Mouse (Mus musculus) myocyte (in vitro differentiated cells): Measurements from ENCODE around the gene Cd209g. TPM values are rescaled to one million over a fixed set of nuclear protein-coding genes. Genes with fewer than 3 reads are reported as not detected.

Experiments
- H3K27me3 ChIP-seq: one replicate; pipeline ENCODE4 v1.6.1; 2011; ENCODE audit not compliant: control insufficient read depth, insufficient read depth, insufficient read length
- H3K36me3 ChIP-seq: one replicate; pipeline ENCODE4 v1.6.1; 2011; ENCODE audit not compliant: control insufficient read depth, insufficient read depth
- H3K4me2 ChIP-seq: one replicate; pipeline ENCODE4 v1.6.1; 2011; ENCODE audit warnings: low read depth, control low read depth
- H3K4me3 ChIP-seq: one replicate; pipeline ENCODE4 v1.5.1; 2011; ENCODE audit warnings: mild to moderate bottlenecking, control low read depth, moderate library complexity
- H3K79me2 ChIP-seq: one replicate; pipeline ENCODE4 v1.6.1; 2011; ENCODE audit not compliant: control insufficient read depth, insufficient read depth
- H3ac ChIP-seq: one replicate; pipeline ENCODE4 v1.6.1; 2011; ENCODE audit not compliant: control insufficient read depth, insufficient read length
- CEBPB ChIP-seq: IDR thresholded peaks from 2 replicates; pipeline ENCODE4 v1.6.1; 2011; ENCODE audit warnings: mild to moderate bottlenecking, moderate library complexity; ENCODE audit not compliant: poor library complexity, insufficient read depth, severe bottlenecking
- E2F4 ChIP-seq: IDR thresholded peaks from one replicate; pipeline ENCODE4 v1.6.1; 2011; ENCODE audit warnings: mild to moderate bottlenecking, control low read depth, moderate library complexity; ENCODE audit not compliant: insufficient read depth
- MAX ChIP-seq: IDR thresholded peaks from one replicate; pipeline ENCODE4 v1.6.1; 2011; ENCODE audit warnings: low read depth, mild to moderate bottlenecking, control low read depth
- MYOD1 ChIP-seq, 3 experiments: IDR thresholded peaks; one replicate each; pipeline ENCODE4 v1.6.1; 2011; ENCODE audit warnings: control low read depth in 2 of 3, low read depth in 2 of 3, mild to moderate bottlenecking in 2 of 3, moderate library complexity in 1 of 3; ENCODE audit not compliant: insufficient read length in 2 of 3, control insufficient read depth in 1 of 3
- MYOG ChIP-seq, 3 experiments: IDR thresholded peaks; one replicate each; pipeline ENCODE4 v1.6.1; 2011; ENCODE audit warnings: control low read depth in 2 of 3, low read depth in 2 of 3, mild to moderate bottlenecking in 2 of 3; ENCODE audit not compliant: insufficient read length in 2 of 3, control insufficient read depth in 1 of 3, insufficient read depth in 1 of 3
- POLR2A ChIP-seq: IDR thresholded peaks from one replicate; pipeline ENCODE4 v1.6.1; 2011; ENCODE audit warnings: low read depth, mild to moderate bottlenecking, control low read depth, moderate library complexity; ENCODE audit not compliant: insufficient read length
- POLR2AphosphoS2 ChIP-seq: IDR thresholded peaks from one replicate; pipeline ENCODE4 v1.6.1; 2011; ENCODE audit warnings: low read depth, control low read depth; ENCODE audit not compliant: insufficient read length
- REST ChIP-seq: IDR thresholded peaks from one replicate; pipeline ENCODE4 v1.6.1; 2011; ENCODE audit warnings: mild to moderate bottlenecking, control low read depth, moderate library complexity; ENCODE audit not compliant: insufficient read depth, insufficient read length
- SRF ChIP-seq: IDR thresholded peaks from one replicate; pipeline ENCODE4 v1.6.1; 2011; ENCODE audit warnings: low read depth; ENCODE audit not compliant: control insufficient read depth, insufficient read length
- TCF12 ChIP-seq: IDR thresholded peaks from one replicate; pipeline ENCODE4 v1.6.1; 2011; ENCODE audit warnings: mild to moderate bottlenecking, control low read depth; ENCODE audit not compliant: poor library complexity, insufficient read depth, severe bottlenecking
- TCF3 ChIP-seq: IDR thresholded peaks from one replicate; pipeline ENCODE4 v1.6.1; 2011; ENCODE audit warnings: low read depth, control low read depth; ENCODE audit not compliant: insufficient read length
- USF1 ChIP-seq: IDR thresholded peaks from one replicate; pipeline ENCODE4 v1.6.1; 2011; ENCODE audit warnings: low read depth, mild to moderate bottlenecking, control low read depth, moderate library complexity
- polyA plus RNA-seq: library from polyadenylated mRNA; unstranded; fragments of >200 nt; fragmentation: generic; extraction: Trizol; gene quantifications from one replicate; pipeline ENCODE4 v1.2.1, GENCODE M21; 2012; ENCODE audit warnings: missing spikeins

The Cd209g gene
- polyA plus RNA-seq, 1 experiment = not detected

DNA sequence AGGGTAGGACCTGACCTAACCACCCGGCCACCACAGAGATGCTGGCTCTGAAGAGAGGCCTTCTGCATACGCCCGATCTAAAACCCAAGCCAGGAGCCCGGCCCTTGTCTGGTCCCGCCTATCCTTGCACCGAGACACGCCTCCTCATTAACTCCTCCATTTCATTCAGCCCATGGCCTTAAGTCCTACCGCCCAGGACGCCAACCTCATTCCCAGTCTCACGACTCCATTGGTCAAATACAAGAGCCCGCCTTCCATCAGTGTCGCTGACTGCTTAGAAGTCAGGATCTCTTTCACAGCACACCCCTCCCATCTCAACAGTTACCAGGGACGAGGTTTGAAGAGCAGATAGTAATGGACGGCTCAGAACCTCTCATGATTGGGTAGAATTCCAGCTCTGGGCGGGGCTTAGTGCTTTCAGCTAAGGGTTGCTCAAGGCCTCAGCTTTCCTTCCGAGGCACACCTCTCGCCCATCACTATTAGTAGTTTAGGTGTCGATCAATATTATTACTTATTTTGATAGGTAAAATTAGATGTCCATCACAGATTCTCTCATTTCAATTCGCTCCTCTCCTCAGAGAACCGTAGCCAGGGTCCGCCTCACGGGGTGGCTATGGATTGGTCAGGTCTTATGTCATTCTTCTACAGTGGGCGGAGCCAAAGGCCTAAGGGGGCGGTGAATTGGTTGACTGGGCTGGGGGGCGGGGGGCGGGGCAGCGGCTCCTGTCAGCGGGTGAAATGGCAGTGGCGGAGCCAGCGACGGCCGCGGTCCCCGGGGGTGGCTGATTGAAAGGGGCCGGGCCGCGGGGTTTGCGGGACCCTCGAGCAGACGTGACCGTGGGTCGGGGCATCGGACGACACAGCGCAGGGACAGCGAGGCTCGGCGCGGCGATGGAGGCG is 32.2 kb downstream of the Cd209g start, which contains the start of gene Evi5l:
Gene Evi5l (plus strand): TSS at position 716 of the 900 bp plus-strand sequence.
- TF ChIP-seq CEBPB (peak; percentile 52; the same call in 1 of the 2 replicates), SRF (no peak), TCF3 (no peak), POLR2AphosphoS2 (peak; percentile 57), POLR2A (peak; percentile 61)
- Histone ChIP-seq H3K79me2 (no peaks in the 10 kb centered on the region), H3K4me2 (peak within 1 kb of the TSS; percentile 85), H3ac (peak within 1 kb of the TSS; percentile 33), H3K27me3 (no peaks in the 10 kb centered on the region), H3K36me3 (no peaks in the 10 kb centered on the region), H3K4me3 (peak within 1 kb of the TSS; percentile 39)

DNA sequence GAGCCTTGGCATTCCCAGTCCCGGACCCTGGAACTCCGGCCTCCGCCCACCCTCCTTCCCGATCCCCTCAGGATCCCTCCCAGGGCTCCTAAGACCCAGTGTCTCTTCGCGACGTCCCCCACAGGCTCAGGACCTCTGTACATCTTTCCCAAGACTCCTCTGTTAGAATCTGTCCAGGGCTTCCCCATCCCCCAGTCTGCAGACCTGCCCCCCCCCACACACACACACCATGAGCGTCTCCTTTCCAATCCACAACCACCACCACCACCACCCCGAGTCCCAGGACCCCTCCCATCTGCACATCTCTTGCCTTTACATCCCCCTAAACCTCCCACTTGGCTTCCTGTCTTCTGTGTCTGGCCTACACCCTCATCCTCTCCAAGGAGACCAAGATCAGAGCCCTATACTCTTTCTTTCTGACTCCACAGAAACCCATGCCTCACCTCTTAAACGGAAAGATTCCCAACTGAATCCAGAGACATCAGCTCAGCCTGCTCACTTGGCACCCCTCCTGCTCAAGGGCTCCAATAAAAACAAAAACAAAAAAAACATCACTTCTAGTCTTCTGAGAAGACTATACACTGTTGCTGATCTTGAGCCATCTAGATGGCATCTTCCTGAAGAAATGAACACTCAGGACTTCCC is 33.1 kb downstream of the Cd209g start:
- H3ac ChIP-seq = peak overlapping the region; percentile 33
- H3K4me2 ChIP-seq = peak overlapping the region; percentile 71
- no peaks in the 10 kb centered on the region for H3K79me2 ChIP-seq
- TF ChIP-seq CEBPB (no peak), MYOG (IDR thresholded peaks at IDR 0.05; ENCODE audit: control insufficient read depth in 1 of 3, insufficient read depth in 1 of 3, insufficient read length in 2 of 3, low read depth in 2 of 3) (no peak), MAX (no peak), SRF (no peak), TCF3 (no peak), REST (no peak), POLR2AphosphoS2 (no peak), MYOD1 (IDR thresholded peaks at IDR 0.05; ENCODE audit: control insufficient read depth in 1 of 3, insufficient read length in 2 of 3, low read depth in 2 of 3) (no peak), POLR2A (no peak)
- H3K27me3 ChIP-seq = no peaks in the 10 kb centered on the region
- peak overlapping the region; percentile 39 for H3K4me3 ChIP-seq
- no peaks in the 10 kb centered on the region for H3K36me3 ChIP-seq

DNA sequence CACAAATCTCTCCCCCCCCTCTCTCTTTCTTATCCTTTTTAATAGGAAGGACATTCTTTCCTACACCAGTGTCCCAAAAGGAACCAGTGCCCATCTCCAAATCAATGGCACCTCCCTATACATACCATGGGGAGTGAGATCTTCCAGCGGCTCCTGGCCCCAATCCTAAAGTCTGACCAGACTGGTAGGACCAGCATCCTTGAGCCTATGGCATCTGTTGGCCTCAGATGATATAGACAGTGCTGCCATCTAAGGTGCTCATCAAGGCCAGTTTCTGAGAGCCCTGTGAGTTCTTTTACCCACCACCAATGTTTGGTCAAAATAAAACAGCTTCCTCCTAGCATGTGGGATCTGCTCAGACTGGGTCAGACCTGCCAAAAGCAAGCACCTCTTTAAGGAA is 34.0 kb downstream of the Cd209g start:
- no peaks in the 10 kb centered on the region for H3K36me3 ChIP-seq
- H3K27me3 ChIP-seq = no peaks in the 10 kb centered on the region
- H3K4me2 ChIP-seq = no peak overlapping the region
- H3ac ChIP-seq = no peak overlapping the region
- TF ChIP-seq MYOD1 (IDR thresholded peaks at IDR 0.05; ENCODE audit: control insufficient read depth in 1 of 3, insufficient read length in 2 of 3, low read depth in 2 of 3) (no peak), POLR2A (no peak), REST (no peak), TCF12 (no peak), USF1 (no peak), E2F4 (no peak), MAX (no peak), SRF (no peak), MYOG (IDR thresholded peaks at IDR 0.05; ENCODE audit: control insufficient read depth in 1 of 3, insufficient read depth in 1 of 3, insufficient read length in 2 of 3, low read depth in 2 of 3) (no peak), CEBPB (no peak), POLR2AphosphoS2 (no peak), TCF3 (no peak)
- no peaks in the 10 kb centered on the region for H3K79me2 ChIP-seq
- peak overlapping the region; percentile 39 for H3K4me3 ChIP-seq

DNA sequence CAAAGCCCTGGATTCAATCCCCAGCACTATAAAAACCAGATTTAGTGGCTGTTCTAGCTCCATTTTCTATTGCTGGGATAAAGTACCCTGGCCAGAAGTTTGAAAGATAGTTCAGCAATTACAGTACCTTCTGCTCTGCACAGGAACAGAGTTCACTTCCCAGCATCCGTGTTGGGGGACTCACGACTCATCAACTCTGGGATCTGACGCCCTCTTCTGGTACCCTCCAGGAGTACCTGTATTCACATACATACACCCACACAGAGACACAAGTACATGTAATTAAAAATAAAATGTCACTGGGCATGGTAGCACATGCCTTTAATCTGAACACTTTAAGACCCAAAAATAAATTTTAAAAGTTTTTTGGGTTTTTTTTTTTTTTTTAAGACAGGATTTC is 38.6 kb downstream of the Cd209g start:
- no peaks in the 10 kb centered on the region for H3K27me3 ChIP-seq
- no peak overlapping the region for H3ac ChIP-seq
- H3K79me2 ChIP-seq = no peaks in the 10 kb centered on the region
- H3K4me2 ChIP-seq = no peak overlapping the region
- peaks cover 2% of the 10 kb centered on the region for H3K36me3 ChIP-seq
- no peak for TF ChIP-seq MYOG (IDR thresholded peaks at IDR 0.05; ENCODE audit: control insufficient read depth in 1 of 3, insufficient read depth in 1 of 3, insufficient read length in 2 of 3, low read depth in 2 of 3)
- no peak for TF ChIP-seq REST
- TF ChIP-seq CEBPB = no peak
- no peak for TF ChIP-seq SRF
- no peak for TF ChIP-seq MYOD1 (IDR thresholded peaks at IDR 0.05; ENCODE audit: control insufficient read depth in 1 of 3, insufficient read length in 2 of 3, low read depth in 2 of 3)
- no peak for TF ChIP-seq USF1
- TF ChIP-seq TCF12 = no peak
- no peak for TF ChIP-seq MAX
- TF ChIP-seq TCF3 = no peak
- no peak for TF ChIP-seq POLR2AphosphoS2
- no peak for TF ChIP-seq E2F4
- no peak for TF ChIP-seq POLR2A
- H3K4me3 ChIP-seq = no peak overlapping the region

DNA sequence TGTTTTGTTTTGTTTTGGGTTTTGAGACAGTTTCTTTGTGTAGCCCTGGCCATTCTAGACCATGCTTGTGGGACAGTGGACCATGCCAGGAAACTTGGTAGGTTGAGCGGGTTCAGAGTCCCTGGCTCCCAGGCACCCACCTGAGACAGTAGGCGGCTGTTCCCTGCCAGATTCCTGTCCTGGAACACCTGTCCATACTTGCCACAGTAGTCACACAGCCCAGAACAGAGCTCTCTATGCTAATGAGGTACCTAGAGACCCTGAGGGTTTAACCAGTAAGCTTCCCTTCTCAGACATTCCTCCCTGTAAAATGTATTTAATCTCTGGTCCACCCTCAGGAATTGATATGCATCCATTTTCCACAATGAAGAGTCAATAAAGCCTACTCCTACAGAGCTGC is 40.1 kb downstream of the Cd209g start:
- peaks cover 4% of the 10 kb centered on the region for H3K36me3 ChIP-seq
- TF ChIP-seq CEBPB (no peak), MYOD1 (IDR thresholded peaks at IDR 0.05; ENCODE audit: control insufficient read depth in 1 of 3, insufficient read length in 2 of 3, low read depth in 2 of 3) (no peak), SRF (no peak), MYOG (IDR thresholded peaks at IDR 0.05; ENCODE audit: control insufficient read depth in 1 of 3, insufficient read depth in 1 of 3, insufficient read length in 2 of 3, low read depth in 2 of 3) (no peak), TCF3 (no peak), POLR2AphosphoS2 (no peak), REST (no peak), TCF12 (no peak)
- H3K4me3 ChIP-seq = no peak overlapping the region
- no peaks in the 10 kb centered on the region for H3K79me2 ChIP-seq
- H3K4me2 ChIP-seq = no peak overlapping the region
- no peak overlapping the region for H3ac ChIP-seq
- no peaks in the 10 kb centered on the region for H3K27me3 ChIP-seq
